Mouse (Mus musculus): ENCODE data around the gene Slamf9.

GRCm38 (mm10) chr1:172432587-172432955 lies 42.6 kb upstream of the Slamf9 start:
- TF ChIP-seq CTCF (IDR thresholded peaks at IDR 0.05; ENCODE audit: borderline replicate concordance, control insufficient read depth, extremely low read depth, insufficient read depth, low read length, poor library complexity) (no peak), POLR2A (IDR thresholded peaks at IDR 0.05; ENCODE audit: control insufficient read depth, extremely low read depth, insufficient read depth, low read length, poor library complexity) (no peak)
